Mouse (Mus musculus) kidney, postnatal 4 days (tissue): ENCODE measurements at regions not wholly inside any gene's neighbourhood (a gene's known extent, or its start where the extent isn't known, plus 50 kb on each side); places are given as distances from the start of the nearest gene placed in this dataset.

Experiments used
- DNase-seq, 2 experiments: peaks; one replicate each; pipeline ENCODE4 v3.0.0; 2021; ENCODE audit warnings: mixed read lengths in 2 of 2

DNA sequence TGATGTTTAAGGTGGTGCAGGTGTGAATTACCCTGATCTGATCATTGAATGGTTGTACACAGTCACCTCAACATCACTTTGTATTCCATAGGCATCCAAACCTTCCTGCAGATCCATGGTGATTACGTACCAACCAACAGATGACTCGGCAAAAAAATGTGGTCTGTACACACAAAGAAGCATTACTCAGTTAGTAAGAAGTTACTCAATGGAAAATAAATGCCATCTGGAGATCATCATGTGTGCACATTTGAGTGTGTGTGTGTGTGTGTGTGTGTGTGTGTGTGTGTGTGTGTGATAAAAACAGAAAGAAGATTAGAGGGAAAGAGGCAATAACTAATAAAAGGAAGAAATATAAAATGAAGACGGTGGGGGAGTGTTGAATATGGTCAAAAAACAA, 1512.2 kb upstream of the Gm6569 start:
- DNase-seq: no peak

DNA sequence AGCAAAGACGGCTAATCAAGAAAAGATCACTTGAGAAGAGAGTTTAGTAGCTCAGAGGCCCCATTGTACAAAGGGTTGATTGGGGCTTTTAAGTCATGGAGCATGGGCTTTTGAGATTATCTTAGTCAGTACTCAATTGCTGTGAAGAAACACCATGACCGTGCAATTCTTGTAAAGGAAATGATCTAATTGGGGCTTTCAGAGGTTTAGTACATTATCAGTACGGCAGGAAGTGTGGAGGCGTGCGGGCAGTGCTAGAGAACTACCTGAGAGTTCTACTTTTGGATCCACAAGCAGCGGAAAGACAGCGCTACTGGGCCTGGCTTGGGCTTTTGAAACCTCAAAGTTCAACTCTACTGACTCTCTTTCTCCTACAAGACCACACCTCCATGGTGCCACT, 1511.2 kb upstream of the Gm6569 start:
- DNase-seq: no peak

DNA sequence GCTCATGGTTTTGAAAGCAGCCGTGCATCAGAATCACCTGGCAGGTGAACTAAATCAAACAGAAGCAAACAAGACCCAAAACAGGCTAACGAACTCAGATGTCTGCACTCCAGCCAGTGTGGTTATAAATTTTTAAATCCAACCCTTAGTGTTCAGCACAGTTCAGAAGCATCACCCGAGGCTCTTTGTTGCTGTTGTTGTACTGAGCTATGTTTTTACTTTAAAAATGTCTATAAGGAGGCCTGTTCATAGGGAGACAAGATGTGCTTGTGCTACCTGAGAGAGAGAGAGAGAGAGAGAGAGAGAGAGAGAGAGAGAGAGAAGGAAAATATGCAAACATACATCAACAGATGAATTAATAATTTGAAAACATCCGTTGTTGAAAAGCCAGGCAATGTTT, 1503.1 kb upstream of the Gm6569 start:
- no peak for DNase-seq

DNA sequence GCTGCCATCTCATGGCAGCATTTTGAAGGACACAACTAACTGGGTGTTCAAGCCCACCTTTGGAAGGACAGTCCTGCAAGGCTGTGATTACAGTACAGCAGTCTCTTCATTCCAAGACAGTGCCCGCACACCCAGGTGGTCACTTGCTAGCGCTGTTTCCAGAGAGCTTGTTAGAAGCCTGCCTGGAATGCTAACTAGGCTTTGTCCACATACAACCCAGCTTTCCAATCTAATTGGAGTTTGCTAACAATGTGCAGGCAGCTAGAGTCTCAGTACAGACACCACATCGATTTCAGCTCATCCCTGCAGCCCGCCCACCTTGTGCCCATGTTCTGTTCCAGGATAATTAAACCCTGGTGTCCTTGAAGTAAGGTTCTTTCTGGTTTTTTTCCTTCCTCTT, 1499.9 kb upstream of the Gm6569 start:
- no peak for DNase-seq

DNA sequence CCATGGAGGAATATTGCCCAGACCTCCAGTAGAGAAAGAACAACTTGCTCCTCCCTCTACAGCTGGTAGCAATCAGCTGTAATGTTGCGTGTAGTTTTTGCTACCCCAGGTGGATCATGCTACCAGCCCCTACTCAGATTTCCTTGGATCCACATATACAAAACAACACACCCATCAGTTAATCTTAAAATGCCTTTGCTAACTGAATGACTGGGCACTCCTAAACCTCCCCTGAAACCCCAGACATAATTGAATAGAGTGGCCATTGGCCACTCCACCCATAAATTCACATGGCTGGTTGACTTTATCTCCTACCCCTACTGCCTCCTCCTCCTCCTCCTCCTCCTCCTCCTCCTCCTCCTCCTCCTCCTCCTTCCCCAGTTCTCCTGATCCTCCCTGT, 1494.7 kb upstream of the Gm6569 start:
- no peak for DNase-seq

DNA sequence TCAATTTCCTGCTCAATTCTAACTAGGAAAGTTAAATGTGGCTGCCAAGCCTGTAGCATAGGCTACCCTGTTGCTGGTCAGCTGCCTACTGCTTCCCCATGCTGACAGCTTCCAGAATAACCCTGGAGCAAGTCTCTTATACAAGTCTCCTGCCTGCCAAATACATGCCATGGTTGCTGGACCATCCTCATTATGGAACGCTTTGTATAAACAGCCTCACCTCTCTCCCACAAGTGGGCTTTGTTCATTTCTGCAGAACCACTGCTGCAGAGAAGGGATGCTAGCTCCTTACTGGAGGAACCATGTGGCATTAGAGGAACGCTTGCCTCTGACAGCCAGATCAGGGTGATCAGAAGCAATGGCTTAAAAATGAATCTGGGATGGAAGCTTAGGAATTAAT, 1492.4 kb upstream of the Gm6569 start:
- no peak for DNase-seq

DNA sequence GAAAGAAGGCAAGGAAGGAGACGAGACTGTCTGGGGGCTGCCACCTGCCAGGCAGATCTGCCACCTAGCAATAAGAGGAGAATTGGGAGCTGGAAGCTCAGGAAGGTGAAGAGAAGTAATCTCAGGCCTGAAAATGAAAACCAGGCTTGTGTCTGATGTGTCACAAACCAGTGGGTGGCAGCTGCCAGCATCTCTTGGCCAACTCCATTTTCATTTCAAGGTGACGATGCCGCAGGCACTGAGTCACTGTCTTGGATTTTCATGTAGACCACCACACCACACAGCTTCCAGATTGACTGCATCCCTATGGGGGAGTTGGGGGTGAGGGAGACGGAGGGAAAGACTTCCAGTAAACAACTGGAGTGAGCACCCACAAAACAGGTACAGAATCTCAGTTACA, 1491.9 kb upstream of the Gm6569 start:
- DNase-seq: no peak

DNA sequence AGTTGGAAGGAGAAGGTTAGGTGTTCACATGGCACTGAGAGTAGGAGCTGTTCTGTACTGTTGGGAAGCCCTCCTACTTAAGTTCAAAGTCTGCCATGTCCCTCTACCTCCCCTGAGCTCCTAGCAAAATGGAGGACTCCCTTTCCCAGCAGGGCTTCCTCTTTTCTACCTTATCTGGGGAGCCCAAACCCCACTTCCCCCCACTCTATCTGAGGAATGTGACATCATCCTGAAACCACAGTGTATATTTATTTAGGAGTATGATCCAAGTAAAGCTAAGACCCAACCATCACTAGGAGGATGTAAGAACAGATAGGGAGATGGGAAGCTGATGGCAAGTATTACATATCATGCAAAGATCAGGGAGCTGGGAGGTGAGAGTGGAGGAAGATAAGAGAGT, 1490.6 kb upstream of the Gm6569 start:
- no peak for DNase-seq

DNA sequence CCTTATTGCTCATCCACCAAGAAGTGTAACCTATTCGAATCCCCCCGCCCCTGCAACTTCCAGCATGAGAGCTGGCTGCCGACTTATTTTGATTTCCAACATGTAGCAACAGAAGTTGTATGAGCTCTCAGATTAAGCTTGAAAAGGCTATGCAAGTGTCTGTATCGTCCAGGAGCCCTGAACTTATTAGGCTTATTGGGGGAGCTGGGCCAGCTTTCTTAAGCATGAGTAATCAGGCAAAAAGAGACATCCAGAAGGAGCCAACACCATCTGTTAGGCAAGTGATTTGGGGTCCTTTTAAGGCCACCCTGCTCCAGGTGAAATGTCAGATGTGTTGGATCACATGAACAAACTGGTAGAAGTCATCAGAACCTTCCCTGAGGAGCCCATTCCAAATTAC, 1481.0 kb upstream of the Gm6569 start:
- DNase-seq: no peak

DNA sequence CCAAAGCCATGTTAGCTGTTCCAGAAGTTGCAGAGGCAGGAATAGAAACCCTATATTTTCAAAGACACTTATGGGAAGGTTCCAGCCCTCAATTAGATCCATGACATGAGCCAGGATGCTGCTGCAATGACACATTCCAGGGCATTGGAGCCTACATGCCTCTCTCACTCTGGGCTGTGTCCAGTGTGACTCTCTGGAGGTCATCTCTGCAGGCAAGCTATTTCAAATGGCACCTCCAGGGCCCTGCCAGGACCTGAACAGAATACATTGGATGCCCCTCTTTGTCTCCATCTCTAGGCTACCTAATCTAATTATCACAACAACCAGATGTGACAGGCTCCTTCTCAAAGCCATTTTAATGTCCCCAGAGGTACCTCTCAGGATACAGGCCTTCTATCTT, 1478.7 kb upstream of the Gm6569 start:
- no peak for DNase-seq

DNA sequence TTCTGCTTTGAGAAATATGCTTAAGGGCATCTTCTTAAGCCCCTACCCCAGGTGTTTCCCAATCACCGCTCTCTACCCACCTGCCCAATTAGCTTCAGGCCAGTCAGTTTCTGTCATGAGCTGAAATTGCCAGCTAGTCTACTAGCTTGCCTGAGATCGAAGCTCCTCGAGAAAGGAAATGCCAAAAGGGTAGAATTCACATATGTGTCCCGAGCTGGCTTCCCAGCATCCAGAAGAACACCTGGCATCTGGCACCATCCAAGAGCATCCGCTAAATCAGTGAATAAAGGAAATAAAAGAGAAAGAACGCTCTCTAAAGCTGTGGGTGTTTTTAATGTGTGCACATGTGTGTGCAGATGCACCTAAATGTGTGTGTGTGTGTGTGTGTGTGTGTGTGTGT, 1474.7 kb upstream of the Gm6569 start:
- DNase-seq: no peak

DNA sequence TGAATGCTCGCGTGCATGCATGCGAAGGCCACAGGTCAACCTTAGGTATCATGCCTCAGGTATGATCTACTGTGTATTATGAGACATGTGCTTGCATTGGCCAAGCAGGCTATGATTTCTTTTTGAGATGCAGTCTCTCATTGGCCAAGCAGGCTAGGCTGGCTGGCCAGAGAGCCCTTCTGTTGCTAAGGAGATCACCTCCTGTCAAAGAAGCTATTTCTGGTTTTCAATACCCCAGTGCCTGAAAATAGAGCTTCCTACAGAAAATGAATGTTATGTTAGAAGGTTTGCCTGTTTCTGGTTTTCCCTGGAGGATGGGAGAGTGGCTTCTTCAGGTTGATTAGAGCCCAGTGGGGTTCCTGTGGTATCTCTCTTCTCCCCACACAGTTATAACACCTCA, 1474.3 kb upstream of the Gm6569 start:
- DNase-seq: no peak

DNA sequence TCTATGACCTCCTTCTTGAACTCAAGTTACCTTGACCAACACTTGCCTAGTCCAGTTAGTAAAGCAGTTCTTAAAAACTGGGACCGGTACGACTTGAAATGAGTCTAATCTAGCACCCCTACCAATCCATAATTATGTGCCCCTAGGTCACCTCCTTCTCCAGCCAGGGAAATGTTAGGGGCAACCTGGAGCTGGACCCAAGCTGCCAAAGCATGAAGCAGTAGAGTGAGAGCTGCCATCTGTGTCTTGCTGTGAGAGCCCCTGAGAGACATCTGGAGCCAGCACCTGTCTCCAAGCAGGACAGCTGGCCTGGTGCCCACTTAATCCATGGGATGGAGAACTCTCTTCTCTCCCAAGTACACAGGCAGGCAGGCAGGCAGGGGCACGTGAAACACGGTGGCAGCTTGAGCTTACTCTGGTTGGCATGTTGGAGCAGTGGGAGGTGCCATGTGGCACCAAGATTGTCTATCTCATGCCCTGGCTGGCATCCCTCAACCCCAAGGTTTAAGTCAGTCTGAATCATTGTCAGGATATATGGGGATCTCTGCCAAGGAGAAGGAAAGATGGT, 1473.8 kb upstream of the Gm6569 start:
- no peak for DNase-seq

DNA sequence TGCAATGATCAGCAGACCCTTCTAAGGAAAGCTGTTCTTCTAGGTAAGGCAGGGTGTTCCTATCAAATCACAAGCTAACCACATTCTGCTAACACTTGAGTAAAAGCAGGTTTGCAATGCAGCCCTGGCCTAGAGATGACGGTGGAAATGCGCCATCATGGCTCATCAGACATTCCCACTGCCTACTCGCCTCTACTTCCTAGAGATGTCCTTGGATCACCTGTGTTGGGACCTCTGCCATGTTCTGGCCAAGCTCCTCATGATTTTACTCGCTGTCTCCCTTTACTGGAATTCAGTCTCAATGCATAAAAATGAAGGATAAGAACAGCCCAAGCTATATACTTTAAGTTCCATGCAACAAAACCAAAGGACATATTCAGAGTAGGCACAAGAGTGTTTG, 1461.3 kb upstream of the Gm6569 start:
- no peak for DNase-seq

DNA sequence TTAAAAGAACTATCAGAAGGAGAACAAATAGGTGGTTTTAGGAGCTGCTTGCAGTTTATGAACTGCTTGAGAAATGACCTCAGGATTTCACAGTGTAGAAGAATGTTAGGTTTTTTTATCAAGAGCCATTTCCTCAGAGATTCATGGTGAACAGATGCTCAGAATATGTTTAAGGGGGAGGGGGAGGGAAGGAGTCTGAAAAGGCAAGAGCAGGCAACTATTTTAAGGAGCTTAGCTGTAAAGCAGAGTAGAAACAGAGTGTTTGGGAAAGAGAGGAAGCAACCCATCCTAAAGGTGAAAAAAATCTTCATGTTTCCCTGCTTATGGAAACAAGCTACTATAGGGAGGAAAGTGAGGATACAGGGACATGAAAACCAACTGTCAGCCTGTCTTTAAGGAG, 1457.2 kb upstream of the Gm6569 start:
- no peak for DNase-seq

DNA sequence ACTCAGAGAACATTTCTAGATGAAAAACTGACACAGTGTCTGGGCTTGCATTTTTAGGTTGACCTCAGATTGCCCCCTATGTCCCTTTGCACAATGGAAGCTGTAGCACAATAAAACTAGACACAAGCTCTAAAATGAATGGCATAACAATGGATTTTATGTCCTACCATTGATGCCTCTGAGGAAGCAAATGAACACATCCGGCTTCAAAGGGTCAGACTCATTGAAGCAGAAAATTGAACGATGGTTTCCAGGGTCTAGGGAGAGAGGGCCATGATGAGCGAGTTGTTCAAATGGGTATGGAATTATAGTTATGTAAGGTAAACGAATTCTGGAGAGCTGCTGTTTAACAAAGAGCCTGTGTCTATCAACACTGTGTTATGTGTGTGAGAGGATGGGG, 1455.1 kb upstream of the Gm6569 start:
- DNase-seq: no peak

DNA sequence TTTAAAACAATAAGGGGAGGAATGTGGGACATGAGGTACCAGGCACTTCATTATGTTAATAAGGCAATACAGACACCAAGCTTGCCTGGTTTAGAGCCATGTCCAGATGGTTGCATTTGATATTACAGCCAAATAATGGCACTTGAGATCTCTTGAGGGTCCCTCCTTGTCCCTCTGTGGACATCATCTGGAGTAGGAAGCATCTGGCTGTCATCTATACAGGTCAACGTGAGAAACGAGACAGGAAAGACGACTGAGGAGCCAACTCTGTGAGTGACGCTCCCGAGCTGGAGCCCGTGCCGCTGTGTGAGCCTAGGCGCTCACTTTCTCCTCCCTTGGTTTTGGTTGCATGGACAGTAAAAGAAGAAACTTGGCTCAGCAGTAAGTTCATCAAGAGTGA, 1453.2 kb upstream of the Gm6569 start:
- no peak for DNase-seq

DNA sequence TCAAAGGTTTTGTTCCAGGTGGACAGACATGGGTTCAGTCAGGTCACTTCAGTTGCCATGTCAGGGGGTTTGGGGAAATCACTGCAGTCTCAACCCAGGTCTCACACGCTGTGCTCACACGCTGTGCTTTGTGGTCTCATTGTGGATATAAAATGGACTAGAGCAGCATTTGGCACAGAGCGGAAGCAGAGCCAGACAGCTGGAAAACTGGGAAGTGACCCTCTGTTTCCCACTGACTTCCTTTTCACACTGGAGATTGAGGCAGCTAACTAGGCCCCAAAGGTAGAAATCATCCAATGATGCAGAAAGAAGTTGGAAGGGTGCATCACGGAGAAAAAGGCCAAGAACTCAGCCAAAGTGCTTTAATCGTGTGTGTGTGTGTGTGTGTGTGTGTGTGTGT, 1452.6 kb upstream of the Gm6569 start:
- DNase-seq: no peak

DNA sequence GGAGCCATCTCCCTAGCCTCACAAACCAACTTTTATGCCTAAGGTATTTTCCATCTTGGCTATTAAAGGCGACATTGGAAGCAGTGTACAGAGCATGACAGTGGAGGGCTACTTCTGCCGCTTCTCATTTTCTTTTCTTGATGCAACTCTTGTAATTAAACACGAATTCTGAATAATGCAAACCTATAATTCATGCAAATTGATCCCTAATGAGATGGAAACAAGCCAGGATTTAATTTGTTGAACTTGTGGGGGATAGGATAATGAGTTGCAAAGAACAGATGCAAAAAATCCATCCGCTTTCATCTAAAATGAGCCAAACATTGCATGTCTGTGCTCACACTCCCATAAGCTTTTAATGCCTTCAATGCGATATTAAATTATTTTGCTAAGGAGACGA, 1451.8 kb upstream of the Gm6569 start:
- DNase-seq: no peak

DNA sequence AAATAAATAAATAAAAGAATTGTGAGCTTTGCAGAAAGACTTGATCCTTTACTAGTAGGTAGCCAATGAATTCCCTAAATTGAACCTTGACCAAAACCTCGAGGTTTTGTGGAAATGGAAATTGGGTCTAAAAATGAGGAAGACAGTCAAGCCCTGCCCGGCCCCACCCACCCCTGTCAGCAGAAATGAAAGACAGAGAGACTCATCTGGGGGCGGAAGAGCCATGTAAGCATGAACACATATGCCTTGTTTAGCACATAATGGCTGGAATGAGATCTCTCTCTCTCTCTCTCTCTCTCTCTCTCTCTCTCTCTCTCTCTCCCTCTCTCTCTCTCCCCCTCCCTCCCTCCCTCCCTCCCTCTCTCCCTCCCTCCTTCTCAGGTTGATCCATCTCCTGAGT, 1451.3 kb upstream of the Gm6569 start:
- no peak for DNase-seq

DNA sequence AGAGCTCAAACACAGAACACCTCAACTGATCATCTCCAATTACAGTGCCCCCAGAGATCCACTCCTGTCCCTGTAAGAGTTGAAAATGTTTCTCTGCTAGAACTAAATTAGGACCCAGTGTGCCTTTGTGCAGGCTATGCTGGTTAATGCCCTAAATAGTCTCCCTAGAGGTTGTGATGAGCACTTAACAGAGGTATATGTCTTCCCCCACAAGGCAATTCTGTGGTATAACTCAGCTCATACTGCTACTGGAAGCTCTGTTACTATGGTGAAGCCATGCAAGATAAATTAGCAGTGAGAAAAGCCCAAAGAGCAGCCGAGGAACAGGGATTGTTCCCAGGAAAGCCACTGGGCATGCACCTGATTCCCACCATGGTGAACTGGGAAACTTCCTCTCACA, 1450.9 kb upstream of the Gm6569 start:
- DNase-seq: no peak

DNA sequence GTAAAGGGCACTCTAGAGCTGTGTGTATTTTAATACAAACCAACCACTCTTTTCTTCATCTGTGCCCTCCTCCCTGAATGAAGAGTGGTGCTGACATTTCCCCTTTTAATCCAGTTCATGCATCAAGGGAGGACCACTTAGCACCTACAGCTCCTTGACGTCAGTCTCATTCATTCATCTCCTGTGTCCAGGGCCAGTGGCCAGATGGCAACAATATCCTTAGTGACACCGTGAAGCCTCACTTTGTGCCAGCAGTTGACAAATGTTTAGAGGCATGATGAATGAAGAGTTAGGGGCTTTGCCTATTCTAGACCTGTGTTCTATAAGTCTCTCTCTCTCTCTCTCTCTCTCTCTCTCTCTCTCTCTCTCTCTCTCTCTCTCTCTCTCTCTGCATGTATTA, 1441.1 kb upstream of the Gm6569 start:
- DNase-seq: no peak

DNA sequence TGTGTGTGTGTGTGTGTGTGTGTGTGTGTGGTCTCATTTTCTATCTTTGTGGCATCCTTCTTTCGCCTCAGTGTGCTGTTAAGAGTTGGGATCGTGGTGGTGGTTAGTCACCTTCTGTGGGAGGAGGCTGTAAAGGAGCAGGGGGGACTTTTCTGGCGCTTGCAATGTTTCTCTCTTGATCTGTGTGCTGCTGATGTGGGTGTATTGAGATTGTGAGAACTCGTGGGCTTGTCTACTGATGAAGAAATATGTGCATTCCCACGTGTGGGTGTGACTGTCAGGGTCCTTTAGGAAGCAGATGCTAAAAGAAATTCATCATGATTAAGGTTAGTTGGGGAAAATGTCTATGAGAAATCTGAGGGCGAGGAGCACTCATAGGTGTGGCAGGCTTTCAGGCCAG, 1422.4 kb upstream of the Gm6569 start:
- DNase-seq: no peak
